Mouse (Mus musculus) stomach, embryonic 16.5 days (tissue): ENCODE results near the gene Arl6ip4. TPM values are rescaled to one million over a fixed set of nuclear protein-coding genes. Genes with fewer than 3 reads are reported as not detected.
A peak's percentile ranks its signal among the peaks of the same experiment; 100 is the strongest.

Experiments used
- ATAC-seq: fragments of 200-750 bp; cut with Nextera tagmentation; 2 replicates; pipeline ENCODE4 v1.8.0; 2017; ENCODE audit warnings: moderate number of reproducible peaks, moderate TSS enrichment; ENCODE audit not compliant: insufficient read depth, low FRiP score
- H3K27ac ChIP-seq: fragments of 300-500 bp; sonication (generic); 2 replicates; pipeline ENCODE4 v1.5.1; 2014; ENCODE audit warnings: low read length
- H3K27me3 ChIP-seq: fragments of 300-500 bp; sonication (generic); 2 replicates; pipeline ENCODE4 v1.6.1; 2014; ENCODE audit warnings: low read length, control low read depth, mixed read lengths; ENCODE audit not compliant: control insufficient read depth, insufficient read depth
- H3K36me3 ChIP-seq: fragments of 300-500 bp; sonication (generic); 2 replicates; pipeline ENCODE4 v1.6.1; 2014; ENCODE audit warnings: low read length; ENCODE audit not compliant: control insufficient read depth, insufficient read depth
- H3K4me1 ChIP-seq: fragments of 300-500 bp; sonication (generic); 2 replicates; pipeline ENCODE4 v1.6.1; 2014; ENCODE audit warnings: low read length, control low read depth, mixed read lengths; ENCODE audit not compliant: control insufficient read depth, insufficient read depth
- H3K4me2 ChIP-seq: fragments of 300-500 bp; sonication (generic); 2 replicates; pipeline ENCODE4 v1.6.1; 2014; ENCODE audit warnings: low read depth, low read length, mixed read lengths
- H3K4me3 ChIP-seq: fragments of 300-500 bp; sonication (generic); replicated peaks from 2 replicates; pipeline ENCODE4 v1.5.1; 2014; ENCODE audit warnings: mild to moderate bottlenecking, low read length
- H3K9ac ChIP-seq: fragments of 300-500 bp; sonication (generic); 2 replicates; pipeline ENCODE4 v1.6.1; 2014; ENCODE audit warnings: low read length
- H3K9me3 ChIP-seq: fragments of 300-500 bp; sonication (generic); replicated peaks from 2 replicates; pipeline ENCODE4 v1.6.1; 2016; ENCODE audit warnings: low read length, control low read depth; ENCODE audit not compliant: control insufficient read depth
- WGBS: fragments of 180-500 bp; shearing (Covaris S2); extraction: QIAGEN DNeasy Blood & Tissue Kit; methylation state at CpG from one replicate; pipeline ENCODE4 v1.1.7; 2014; 5-methylcytosine and 5-hydroxymethylcytosine counted together
- polyA plus RNA-seq: library from polyadenylated mRNA; unstranded; fragments of >200 nt; fragmentation: Nextera tagmentation; extraction: Ambion mirVana; gene quantifications from 2 replicates; pipeline ENCODE4 v1.2.1, GENCODE M21; 2015

The Arl6ip4 gene
- polyA plus RNA-seq, 1 experiment from 2014 or later, result 81.6 TPM

DNA sequence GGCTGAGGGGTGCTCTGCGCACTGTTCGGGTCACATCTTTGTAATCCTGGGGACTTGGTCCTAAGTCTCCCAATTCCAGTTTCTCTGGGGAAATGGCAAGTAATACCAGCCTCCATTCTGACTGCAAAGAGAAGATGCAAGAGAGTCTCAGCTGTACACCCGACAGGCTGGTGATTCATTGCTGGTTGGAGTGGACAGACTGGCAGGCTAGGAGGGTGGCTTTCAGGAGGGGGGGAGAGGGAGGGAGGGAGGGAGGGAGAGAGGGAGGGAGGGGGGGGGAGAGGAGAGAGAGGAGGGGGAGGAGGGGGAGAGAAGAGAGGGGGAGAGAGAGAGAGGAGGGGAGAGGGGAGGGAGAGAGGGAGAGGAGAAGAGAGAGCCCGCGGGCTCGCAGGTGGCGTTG, 358 bp upstream of the Arl6ip4 start:
- Histone ChIP-seq H3K36me3 (peaks cover 3% of the 10 kb centered on the region; the same call in 1 of the 2 replicates), H3K27ac (no peak overlapping the region), H3K4me3 (peak overlapping the region; percentile 95), H3K9ac (peak overlapping the region; percentile 98), H3K9me3 (no peaks in the 10 kb centered on the region), H3K4me2 (peak overlapping the region; percentile 96), H3K4me1 (peaks cover 25% of the 10 kb centered on the region), H3K27me3 (no peaks in the 10 kb centered on the region)
- ATAC-seq, result no peak
- WGBS, result 23% methylated on average over 7 of the region's 7 CpGs

- no peak overlapping the region for H3K4me3 ChIP-seq
- H3K27me3 ChIP-seq, result no peaks in the 10 kb centered on the region
- ATAC-seq, result no peak
- peaks cover 3% of the 10 kb centered on the region; the same call in 1 of the 2 replicates for H3K36me3 ChIP-seq
- H3K9ac ChIP-seq, result no peak overlapping the region
- no peak overlapping the region for H3K4me2 ChIP-seq
- H3K27ac ChIP-seq, result no peak overlapping the region
- peaks cover 14% of the 10 kb centered on the region for H3K4me1 ChIP-seq
- WGBS, result 67% methylated on average over 5 of the region's 5 CpGs
- H3K9me3 ChIP-seq, result no peaks in the 10 kb centered on the region
Observed at GRCm38 (mm10) chr5:124119204-124119603, 3.3 kb downstream of the Arl6ip4 start.

DNA sequence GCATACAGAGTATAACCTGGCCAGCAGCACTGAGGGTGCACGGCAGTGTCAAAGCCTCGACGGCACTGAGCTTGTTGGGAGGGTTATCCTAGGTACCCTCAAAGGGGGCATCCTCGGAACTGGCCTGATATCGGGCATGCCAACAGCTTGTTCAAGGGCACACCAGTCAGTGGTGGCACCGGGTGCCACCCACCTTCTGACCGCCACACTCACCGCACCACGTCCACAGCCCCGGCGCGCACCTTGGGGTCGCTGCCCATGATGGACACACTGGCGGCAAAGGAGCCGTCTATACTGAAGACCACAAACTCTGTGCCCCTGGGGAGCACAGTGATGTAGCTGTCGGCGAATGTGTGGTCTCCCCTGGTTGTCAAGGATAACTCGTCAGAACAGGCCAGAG, 6.5 kb downstream of the Arl6ip4 start:
- WGBS, result 86% methylated on average over 18 of the region's 18 CpGs
- H3K9me3 ChIP-seq, result no peaks in the 10 kb centered on the region
- peaks cover 5% of the 10 kb centered on the region for H3K4me1 ChIP-seq
- H3K36me3 ChIP-seq, result peaks cover 8% of the 10 kb centered on the region; the same call in 1 of the 2 replicates
- H3K4me2 ChIP-seq, result no peak overlapping the region
- H3K27me3 ChIP-seq, result no peaks in the 10 kb centered on the region
- no peak for ATAC-seq
- no peak overlapping the region for H3K4me3 ChIP-seq
- H3K27ac ChIP-seq, result no peak overlapping the region
- H3K9ac ChIP-seq, result no peak overlapping the region

DNA sequence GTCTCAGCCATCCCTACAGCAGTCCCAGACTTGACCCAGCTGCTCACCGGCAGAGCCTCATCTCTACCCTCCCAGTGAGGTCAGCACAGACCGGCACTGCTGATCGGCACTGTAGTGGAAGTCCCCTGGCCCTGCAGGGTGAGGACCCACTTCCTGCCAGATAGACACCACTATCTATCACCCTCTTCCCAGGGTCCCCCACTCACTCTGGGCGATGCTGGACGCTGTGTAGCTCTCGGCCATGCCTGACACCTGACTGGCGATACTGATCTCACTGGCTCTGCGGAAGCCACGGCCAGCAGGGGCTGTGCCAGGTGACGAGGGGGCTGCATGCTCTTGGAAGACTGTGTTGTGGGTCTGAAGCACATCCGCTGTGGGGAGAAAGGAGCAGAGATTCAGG, 9.2 kb downstream of the Arl6ip4 start:
- WGBS, result 78% methylated on average over 11 of the region's 11 CpGs
- no peaks in the 10 kb centered on the region for H3K4me1 ChIP-seq
- H3K4me2 ChIP-seq, result no peak overlapping the region
- no peak overlapping the region for H3K27ac ChIP-seq
- no peaks in the 10 kb centered on the region for H3K9me3 ChIP-seq
- no peak overlapping the region for H3K4me3 ChIP-seq
- no peak for ATAC-seq
- H3K9ac ChIP-seq, result no peak overlapping the region
- H3K27me3 ChIP-seq, result no peaks in the 10 kb centered on the region
- peaks cover 5% of the 10 kb centered on the region; the same call in 1 of the 2 replicates for H3K36me3 ChIP-seq

- H3K9ac ChIP-seq, result no peak overlapping the region
- no peaks in the 10 kb centered on the region for H3K9me3 ChIP-seq
- H3K27me3 ChIP-seq, result no peaks in the 10 kb centered on the region
- no peak for ATAC-seq
- H3K4me3 ChIP-seq, result no peak overlapping the region
- no peak overlapping the region for H3K27ac ChIP-seq
- H3K4me2 ChIP-seq, result no peak overlapping the region
- H3K36me3 ChIP-seq, result no peaks in the 10 kb centered on the region
- no peaks in the 10 kb centered on the region for H3K4me1 ChIP-seq
- 88% methylated on average over 5 of the region's 5 CpGs for WGBS
Observed at GRCm38 (mm10) chr5:124134261-124134660, 18.4 kb downstream of the Arl6ip4 start.

DNA sequence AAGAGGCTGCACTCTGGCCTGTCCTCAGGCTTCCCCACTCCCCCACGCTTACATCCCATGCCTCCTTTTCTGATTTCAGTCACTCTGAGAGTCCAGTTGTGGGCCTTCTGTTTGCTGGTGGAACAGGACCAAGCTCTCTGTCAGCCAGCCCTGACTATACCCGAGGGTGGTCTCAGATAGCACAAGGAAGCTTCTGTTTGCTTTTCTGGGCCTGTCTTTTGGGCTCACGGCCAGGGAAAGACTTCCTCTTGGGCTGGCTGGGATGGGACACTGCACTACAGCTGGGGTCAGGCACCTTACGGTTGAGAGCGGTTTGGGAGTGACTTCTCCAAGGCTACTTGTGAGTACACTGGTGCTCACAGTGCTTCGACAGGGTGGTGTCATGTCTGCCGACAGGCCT, 22.2 kb downstream of the Arl6ip4 start:
- 0 out of 2 replicates have a peak, but pooled peaks have one; percentile 19 for ATAC-seq
- no peak overlapping the region for H3K27ac ChIP-seq
- WGBS, result 63% methylated on average over 7 of the region's 7 CpGs

GRCm38 (mm10) chr5:124149028-124149427, 33.1 kb downstream of the Arl6ip4 start:
- 53% methylated on average over 5 of the region's 5 CpGs for WGBS
- Histone ChIP-seq H3K36me3 (no peaks in the 10 kb centered on the region), H3K27ac (no peak overlapping the region), H3K9ac (no peak overlapping the region), H3K27me3 (no peaks in the 10 kb centered on the region), H3K4me3 (no peak overlapping the region), H3K4me1 (no peaks in the 10 kb centered on the region), H3K4me2 (no peak overlapping the region), H3K9me3 (no peaks in the 10 kb centered on the region)
- no peak for ATAC-seq

More for the DNA sequence above, 22.2 kb downstream of the Arl6ip4 start:
- no peaks in the 10 kb centered on the region for H3K9me3 ChIP-seq
- H3K4me1 ChIP-seq, result no peaks in the 10 kb centered on the region
- no peak overlapping the region for H3K4me2 ChIP-seq
- no peak overlapping the region for H3K4me3 ChIP-seq
- peaks cover 8% of the 10 kb centered on the region; the same call in 1 of the 2 replicates for H3K36me3 ChIP-seq
- no peaks in the 10 kb centered on the region for H3K27me3 ChIP-seq
- H3K9ac ChIP-seq, result no peak overlapping the region

DNA sequence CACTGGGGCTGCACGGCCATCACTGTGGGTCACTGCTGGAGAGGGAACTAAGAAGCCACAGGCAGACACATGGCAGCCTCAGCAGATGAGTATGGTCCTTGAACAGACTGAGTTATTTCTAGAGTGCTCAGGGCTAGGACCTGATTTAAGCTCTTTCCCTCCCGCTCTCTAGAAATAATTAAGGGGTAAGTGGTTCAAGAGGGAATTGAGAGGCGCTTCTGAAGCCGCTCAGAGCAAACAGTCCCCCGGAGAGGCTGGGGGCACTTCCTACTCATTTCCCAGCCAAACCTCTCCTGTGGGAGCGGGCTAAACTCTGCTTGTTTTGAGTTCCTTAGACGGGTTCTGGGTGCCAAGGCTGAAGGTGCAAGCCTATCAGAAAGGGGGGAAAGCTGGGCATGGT, 35.0 kb downstream of the Arl6ip4 start:
- Histone ChIP-seq H3K27me3 (no peaks in the 10 kb centered on the region), H3K4me3 (no peak overlapping the region), H3K9ac (no peak overlapping the region), H3K4me2 (no peak overlapping the region), H3K36me3 (no peaks in the 10 kb centered on the region), H3K9me3 (no peaks in the 10 kb centered on the region), H3K27ac (no peak overlapping the region), H3K4me1 (no peaks in the 10 kb centered on the region)
- WGBS, result 80% methylated on average over 7 of the region's 7 CpGs
- ATAC-seq, result no peak

DNA sequence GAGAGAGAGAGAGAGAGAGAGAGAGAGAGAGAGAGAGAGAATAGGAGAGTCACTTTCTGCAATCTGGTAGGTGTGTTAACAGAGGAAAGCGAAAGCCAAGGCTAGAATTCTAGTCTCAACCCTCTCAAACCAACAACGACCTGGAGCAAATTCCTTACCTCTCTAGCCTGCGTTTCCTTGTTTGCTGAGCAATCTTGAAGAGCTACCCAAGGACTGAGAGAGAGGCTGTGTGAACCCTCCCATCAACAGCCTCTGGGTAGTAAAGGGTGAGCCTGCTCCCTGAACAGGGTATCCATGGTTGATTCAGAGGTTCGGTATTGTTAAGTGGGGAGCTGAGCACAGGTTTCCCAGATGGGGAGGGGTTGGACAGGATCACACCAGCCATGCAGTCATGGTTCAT, 36.8 kb downstream of the Arl6ip4 start:
- H3K4me1 ChIP-seq, result no peaks in the 10 kb centered on the region
- H3K4me2 ChIP-seq, result no peak overlapping the region
- no peak overlapping the region for H3K4me3 ChIP-seq
- no peak overlapping the region for H3K27ac ChIP-seq
- no peaks in the 10 kb centered on the region for H3K9me3 ChIP-seq
- H3K36me3 ChIP-seq, result no peaks in the 10 kb centered on the region
- WGBS, result 65% methylated on average over 4 of the region's 4 CpGs
- H3K27me3 ChIP-seq, result no peaks in the 10 kb centered on the region
- H3K9ac ChIP-seq, result no peak overlapping the region
- ATAC-seq, result no peak

- Histone ChIP-seq H3K27me3 (no peaks in the 10 kb centered on the region), H3K9me3 (no peaks in the 10 kb centered on the region), H3K9ac (no peak overlapping the region), H3K4me3 (no peak overlapping the region), H3K4me2 (no peak overlapping the region), H3K36me3 (no peaks in the 10 kb centered on the region), H3K4me1 (peaks cover 9% of the 10 kb centered on the region; the same call in 1 of the 2 replicates), H3K27ac (no peak overlapping the region)
- no peak for ATAC-seq
- 71% methylated on average over 5 of the region's 5 CpGs for WGBS
Observed at GRCm38 (mm10) chr5:124155943-124156342, 40.1 kb downstream of the Arl6ip4 start.
